7 mouse cellular contexts compared by ENCODE assay signal in genomic region chr1:58423371-58424248, GRCm38 (mm10). TPM values are rescaled to one million over a fixed set of nuclear protein-coding genes. Genes with fewer than 3 reads are reported as not detected.
DNase-seq lines count a peak whose midpoint lies in the region; ATAC-seq lines count a peak whose summit lies in the region.

Gene Clk1, minus strand, starts transcription at chr1:58424066.

- H3K36me3 ChIP-seq in intestine, embryonic 15.5 days: peaks cover 10% of the 10 kb centered on the region; the same call in 1 of the 2 replicates
- H3K36me3 ChIP-seq in midbrain, embryonic 10.5 days: peaks cover 36% of the 10 kb centered on the region

- peak; percentile 98 to 99 for DNase-seq in adrenal gland, adult 18-20 months (ENCODE audit: low spot score in 2 of 2)
- peak; percentile 95 for DNase-seq in embryo, embryonic 11 days
- DNase-seq in gastrocnemius, postnatal 25 days: peak; percentile 95
- DNase-seq in left cerebral cortex, postnatal 25 days (ENCODE audit: low spot score in 2 of 2): peak; percentile 94 to 97
- peak; percentile 93 for DNase-seq in midbrain, embryonic 10.5 days (ENCODE audit: low spot score)
- DNase-seq in right cerebral cortex, postnatal 4 days: peak; percentile 96

- peak; percentile 95 for ATAC-seq in intestine, embryonic 15.5 days

- H3K4me2 ChIP-seq in intestine, embryonic 15.5 days (replicated peaks): peak within 1 kb of the TSS; percentile 71

- WGBS in intestine, embryonic 15.5 days: under 1% methylated on average over 79 of the region's 79 CpGs
- WGBS in midbrain, embryonic 10.5 days: under 1% methylated on average over 79 of the region's 79 CpGs

- peak within 1 kb of the TSS; percentile 100 for H3K9ac ChIP-seq in intestine, embryonic 15.5 days

- H3K4me3 ChIP-seq in intestine, embryonic 15.5 days (replicated peaks): peak within 1 kb of the TSS; percentile 96
- peak within 1 kb of the TSS; percentile 100 for H3K4me3 ChIP-seq in midbrain, embryonic 10.5 days

- H3K9me3 ChIP-seq in intestine, embryonic 15.5 days: no peaks in the 10 kb centered on the region
- H3K9me3 ChIP-seq in midbrain, embryonic 10.5 days (replicated peaks): no peaks in the 10 kb centered on the region

- intact Hi-C loops in left cerebral cortex, postnatal 25 days (cut with DNase I): no loop called here

- no peaks in the 10 kb centered on the region for H3K27me3 ChIP-seq in intestine, embryonic 15.5 days (replicated peaks)
- H3K27me3 ChIP-seq in midbrain, embryonic 10.5 days (ENCODE audit: low read depth, poor library complexity, severe bottlenecking): no peaks in the 10 kb centered on the region

- peaks cover 12% of the 10 kb centered on the region; the same call in 1 of the 2 replicates for H3K4me1 ChIP-seq in intestine, embryonic 15.5 days (replicated peaks)
- peaks cover 21% of the 10 kb centered on the region for H3K4me1 ChIP-seq in midbrain, embryonic 10.5 days

- peak within 1 kb of the TSS; percentile 99 for H3K27ac ChIP-seq in intestine, embryonic 15.5 days
- H3K27ac ChIP-seq in midbrain, embryonic 10.5 days (replicated peaks): peak within 1 kb of the TSS; percentile 100

RNA-seq across cellular contexts. Expression of gene Clk1, which starts in this region (rescaled TPM):
- total RNA-seq in adrenal gland, adult 18-20 months (2021): 100 to 1,000 TPM; 134 to 201 TPM
- total RNA-seq in gastrocnemius, postnatal 25 days (2021): 10 to 100 TPM; 30.4 to 33.5 TPM
- polyA plus RNA-seq in intestine, embryonic 15.5 days (2015; fragmentation: Nextera tagmentation; extraction: Ambion mirVana): 153 and 157 TPM in 2 replicates
- 100 to 1,000 TPM in 1 of 2 experiments, 10 to 100 TPM in 1; 92.9 to 123 TPM for total RNA-seq in left cerebral cortex, postnatal 25 days (2021)
- 123 and 145 TPM in 2 replicates for polyA plus RNA-seq in midbrain, embryonic 10.5 days (2016; fragmentation: Nextera tagmentation; extraction: Ambion mirVana)

Comparison
In these comparisons a context has a peak if more than half of its experiments do, and no peak if none do; other contexts are left out.
1. Peak in every context shown above with its lines: DNase-seq, ATAC-seq, H3K4me3 ChIP-seq and H3K27ac ChIP-seq.